Mouse (Mus musculus) liver, postnatal 0 days (tissue): ENCODE measurements around the gene Paqr5. TPM values are rescaled to one million over a fixed set of nuclear protein-coding genes. Genes with fewer than 3 reads are reported as not detected.

Experiments
- ATAC-seq: fragments of 200-750 bp; cut with Nextera tagmentation; 2 replicates; pipeline ENCODE4 v1.8.0; 2017; ENCODE audit warnings: mild to moderate bottlenecking, moderate library complexity
- DNase-seq: peaks from one replicate; pipeline ENCODE4 v3.0.0-alpha.2; 2016
- H3K27ac ChIP-seq: fragments of 300-500 bp; sonication (generic); 2 replicates; pipeline ENCODE4 v1.5.1; 2014; ENCODE audit warnings: antibody characterized with exemption, moderate library complexity, mild to moderate bottlenecking, low read depth
- H3K27me3 ChIP-seq: fragments of 300-500 bp; sonication (generic); 2 replicates; pipeline ENCODE4 v1.6.1; 2014; ENCODE audit warnings: low read length, control low read depth, mixed read lengths; ENCODE audit not compliant: insufficient read depth
- H3K36me3 ChIP-seq: fragments of 300-500 bp; sonication (generic); replicated peaks from 2 replicates; pipeline ENCODE4 v1.6.1; 2014; ENCODE audit warnings: mild to moderate bottlenecking, control low read depth, low read length, moderate library complexity, mixed read lengths; ENCODE audit not compliant: insufficient read depth
- H3K4me1 ChIP-seq: fragments of 300-500 bp; sonication (generic); 2 replicates; pipeline ENCODE4 v1.6.1; 2014; ENCODE audit warnings: antibody characterized with exemption, mild to moderate bottlenecking, control low read depth; ENCODE audit not compliant: insufficient read depth
- H3K4me2 ChIP-seq: fragments of 300-500 bp; sonication (generic); 2 replicates; pipeline ENCODE4 v1.6.1; 2014; ENCODE audit warnings: low read depth, mild to moderate bottlenecking, low read length, moderate library complexity, mixed read lengths
- H3K4me3 ChIP-seq: fragments of 300-500 bp; sonication (generic); 2 replicates; pipeline ENCODE4 v1.5.1; 2014; ENCODE audit warnings: low read depth, low read length
- H3K9ac ChIP-seq: fragments of 300-500 bp; sonication (generic); replicated peaks from 2 replicates; pipeline ENCODE4 v1.6.1; 2014; ENCODE audit warnings: mild to moderate bottlenecking, moderate library complexity
- H3K9me3 ChIP-seq: fragments of 300-500 bp; sonication (generic); 2 replicates; pipeline ENCODE4 v1.6.1; 2016; ENCODE audit warnings: mild to moderate bottlenecking, control low read depth, low read length, mixed read lengths
- CTCF ChIP-seq: sonication (generic); IDR thresholded peaks from 2 replicates; pipeline ENCODE4 v1.5.1; 2016; ENCODE audit warnings: antibody characterized with exemption, low read depth
- EP300 ChIP-seq: IDR thresholded peaks from 2 replicates; pipeline ENCODE4 v1.6.1; 2016; ENCODE audit warnings: antibody characterized with exemption, low read depth, mild to moderate bottlenecking
- WGBS: fragments of 180-500 bp; shearing (Covaris S2); extraction: QIAGEN DNeasy Blood & Tissue Kit; methylation state at CpG from one replicate; pipeline ENCODE4 v1.1.7; 2014; ENCODE audit not compliant: insufficient replicate concordance; 5-methylcytosine and 5-hydroxymethylcytosine counted together
- polyA plus RNA-seq: library from polyadenylated mRNA; unstranded; fragments of >200 nt; fragmentation: Nextera tagmentation; extraction: Ambion mirVana; gene quantifications from 2 replicates; pipeline ENCODE4 v1.2.1, GENCODE M21; 2015

Gene Paqr5
- polyA plus RNA-seq, 1 experiment from 2014 or later: 0.16 TPM

GRCm38 (mm10) chr9:61919464-61919863 is 107.2 kb downstream of the Paqr5 start:
- Histone ChIP-seq H3K36me3 (peaks cover 65% of the 10 kb centered on the region), H3K4me2 (no peak overlapping the region), H3K4me1 (no peaks in the 10 kb centered on the region; the same call in 1 of the 2 replicates), H3K27me3 (no peaks in the 10 kb centered on the region), H3K27ac (no peak overlapping the region), H3K9ac (no peak overlapping the region), H3K4me3 (no peak overlapping the region), H3K9me3 (no peaks in the 10 kb centered on the region)
- ATAC-seq: no peak
- no peak for DNase-seq
- 85% methylated on average over 5 of the region's 5 CpGs for WGBS
- TF ChIP-seq CTCF: no peak
- no peak for TF ChIP-seq EP300

- TF ChIP-seq EP300: no peak
- TF ChIP-seq CTCF: no peak
- Histone ChIP-seq H3K4me1 (peaks cover 8% of the 10 kb centered on the region), H3K9me3 (no peaks in the 10 kb centered on the region), H3K4me3 (no peak overlapping the region), H3K36me3 (peaks cover 52% of the 10 kb centered on the region), H3K4me2 (no peak overlapping the region), H3K27me3 (no peaks in the 10 kb centered on the region), H3K27ac (no peak overlapping the region), H3K9ac (no peak overlapping the region)
- WGBS: 84% methylated on average over 6 of the region's 6 CpGs
- no peak for DNase-seq
- no peak for ATAC-seq
These were observed 109.2 kb downstream of the Paqr5 start for GRCm38 (mm10) chr9:61917436-61917835.

GRCm38 (mm10) chr9:61916986-61917385 is 109.7 kb downstream of the Paqr5 start:
- H3K36me3 ChIP-seq: peaks cover 52% of the 10 kb centered on the region
- no peak overlapping the region for H3K27ac ChIP-seq
- no peak overlapping the region for H3K4me2 ChIP-seq
- TF ChIP-seq CTCF: no peak
- no peak for TF ChIP-seq EP300
- H3K4me1 ChIP-seq: peaks cover 8% of the 10 kb centered on the region
- WGBS: 56% methylated on average over 3 of the region's 3 CpGs
- no peak overlapping the region for H3K4me3 ChIP-seq
- no peak overlapping the region for H3K9ac ChIP-seq
- H3K27me3 ChIP-seq: no peaks in the 10 kb centered on the region
- DNase-seq (no peak), ATAC-seq (no peak)
- no peaks in the 10 kb centered on the region for H3K9me3 ChIP-seq

GRCm38 (mm10) chr9:61915393-61916005 is 111.2 kb downstream of the Paqr5 start:
- Histone ChIP-seq H3K4me2 (peak overlapping the region; percentile 80), H3K27ac (peak overlapping the region; percentile 94; the same call in 1 of the 2 replicates), H3K27me3 (no peaks in the 10 kb centered on the region), H3K4me1 (peaks cover 8% of the 10 kb centered on the region), H3K36me3 (peaks cover 49% of the 10 kb centered on the region), H3K4me3 (peak overlapping the region; percentile 73), H3K9ac (peak overlapping the region; percentile 66; the same call in 1 of the 2 replicates), H3K9me3 (no peaks in the 10 kb centered on the region)
- TF ChIP-seq EP300: no peak
- no peak for TF ChIP-seq CTCF
- 47% methylated on average over 4 of the region's 4 CpGs for WGBS
- DNase-seq: no peak
- ATAC-seq: no peak

GRCm38 (mm10) chr9:61914917-61915300 is 111.7 kb downstream of the Paqr5 start:
- Histone ChIP-seq H3K36me3 (peaks cover 43% of the 10 kb centered on the region), H3K9ac (peak overlapping the region; percentile 66), H3K4me1 (peaks cover 8% of the 10 kb centered on the region), H3K4me3 (peak overlapping the region; percentile 73), H3K4me2 (peak overlapping the region; percentile 80), H3K9me3 (no peaks in the 10 kb centered on the region), H3K27ac (peak overlapping the region; percentile 94), H3K27me3 (no peaks in the 10 kb centered on the region)
- WGBS: 4% methylated on average over 13 of the region's 13 CpGs
- TF ChIP-seq EP300 (no peak), CTCF (no peak)
- DNase-seq (no peak), ATAC-seq (no peak; the same call in 1 of the 2 replicates)

- DNase-seq (peak; percentile 96), ATAC-seq (peak; percentile 94)
- peak within 1 kb of the TSS; percentile 76 for H3K9ac ChIP-seq
- H3K4me3 ChIP-seq: peak within 1 kb of the TSS; percentile 73
- under 1% methylated on average over 66 of the region's 70 CpGs for WGBS
- peaks cover 38% of the 10 kb centered on the region for H3K36me3 ChIP-seq
- TF ChIP-seq CTCF (no peak), EP300 (no peak)
- H3K4me1 ChIP-seq: peaks cover 8% of the 10 kb centered on the region
- peak within 1 kb of the TSS; percentile 80 for H3K4me2 ChIP-seq
- H3K27ac ChIP-seq: peak within 1 kb of the TSS; percentile 94
- H3K27me3 ChIP-seq: no peaks in the 10 kb centered on the region
- H3K9me3 ChIP-seq: no peaks in the 10 kb centered on the region
These were observed 112.3 kb downstream of the Paqr5 start, which contains the start of gene Rplp1 for GRCm38 (mm10) chr9:61914203-61914916. Gene Rplp1 (minus strand): TSS chr9:61914542.
